Mouse (Mus musculus) midbrain, embryonic 11.5 days (tissue): Measurements from ENCODE around the gene Cfap206. TPM values are rescaled to one million over a fixed set of nuclear protein-coding genes. Genes with fewer than 3 reads are reported as not detected.

Source experiments
- ATAC-seq: fragments of 200-750 bp; cut with Nextera tagmentation; 2 replicates; pipeline ENCODE4 v1.8.0; 2017; ENCODE audit warnings: moderate TSS enrichment, moderate library complexity; ENCODE audit not compliant: low FRiP score
- DNase-seq: peaks from one replicate; pipeline ENCODE4 v3.0.0; 2015; ENCODE audit warnings: low spot score; ENCODE audit errors: missing footprints
- H3K27ac ChIP-seq: fragments of 300-500 bp; sonication (generic); 2 replicates; pipeline ENCODE4 v1.5.1; 2014; ENCODE audit warnings: low read depth, low read length
- H3K27me3 ChIP-seq: fragments of 300-500 bp; sonication (generic); 2 replicates; pipeline ENCODE4 v1.6.1; 2014; ENCODE audit warnings: mild to moderate bottlenecking, low read length, moderate library complexity, mixed read lengths; ENCODE audit not compliant: control insufficient read depth, insufficient read depth
- H3K36me3 ChIP-seq: fragments of 300-500 bp; sonication (generic); 2 replicates; pipeline ENCODE4 v1.6.1; 2014; ENCODE audit warnings: mild to moderate bottlenecking, low read length, moderate library complexity, mixed read lengths; ENCODE audit not compliant: control insufficient read depth, insufficient read depth
- H3K4me1 ChIP-seq: fragments of 300-500 bp; sonication (generic); 2 replicates; pipeline ENCODE4 v1.6.1; 2014; ENCODE audit warnings: low read length; ENCODE audit not compliant: control insufficient read depth, insufficient read depth
- H3K4me2 ChIP-seq: fragments of 300-500 bp; sonication (generic); 2 replicates; pipeline ENCODE4 v1.6.1; 2014; ENCODE audit warnings: mild to moderate bottlenecking, moderate library complexity
- H3K4me3 ChIP-seq: fragments of 300-500 bp; sonication (generic); 2 replicates; pipeline ENCODE4 v1.5.1; 2014; ENCODE audit warnings: low read depth, low read length
- H3K9ac ChIP-seq: fragments of 300-500 bp; sonication (generic); 2 replicates; pipeline ENCODE4 v1.6.1; 2014; ENCODE audit warnings: low read length
- H3K9me3 ChIP-seq: fragments of 300-500 bp; sonication (generic); 2 replicates; pipeline ENCODE4 v1.6.1; 2016; ENCODE audit warnings: low read length; ENCODE audit not compliant: control insufficient read depth
- WGBS: fragments of 180-500 bp; shearing (Covaris S2); extraction: QIAGEN DNeasy Blood & Tissue Kit; methylation state at CpG from one replicate; pipeline ENCODE4 v1.1.7; 2014; 5-methylcytosine and 5-hydroxymethylcytosine counted together
- polyA plus RNA-seq: library from polyadenylated mRNA; unstranded; fragments of >200 nt; fragmentation: Nextera tagmentation; extraction: Ambion mirVana; gene quantifications from 2 replicates; pipeline ENCODE4 v1.2.1, GENCODE M21; 2014

The Cfap206 gene
- polyA plus RNA-seq, 1 experiment from 2014 or later, result 0.48 TPM

GRCm38 (mm10) chr4:34701528-34701927 is 28.5 kb downstream of the Cfap206 start:
- H3K36me3 ChIP-seq, result no peaks in the 10 kb centered on the region
- no peak overlapping the region for H3K4me2 ChIP-seq
- H3K4me1 ChIP-seq, result no peaks in the 10 kb centered on the region
- no peaks in the 10 kb centered on the region for H3K27me3 ChIP-seq
- H3K4me3 ChIP-seq, result no peak overlapping the region
- DNase-seq (peak; percentile 93), ATAC-seq (peak; percentile 48; the same call in 1 of the 2 replicates)
- H3K9me3 ChIP-seq, result no peaks in the 10 kb centered on the region
- H3K9ac ChIP-seq, result no peak overlapping the region
- 45% methylated on average over 5 of the region's 5 CpGs for WGBS
- H3K27ac ChIP-seq, result no peak overlapping the region

GRCm38 (mm10) chr4:34688021-34688420 is 42.0 kb downstream of the Cfap206 start:
- ATAC-seq, result no peak
- Histone ChIP-seq H3K4me2 (no peak overlapping the region), H3K36me3 (no peaks in the 10 kb centered on the region), H3K4me1 (peaks cover 7% of the 10 kb centered on the region), H3K9me3 (no peaks in the 10 kb centered on the region), H3K9ac (no peak overlapping the region), H3K27me3 (no peaks in the 10 kb centered on the region), H3K4me3 (no peak overlapping the region), H3K27ac (no peak overlapping the region)
- DNase-seq, result peak; percentile 91
- WGBS, result 69% methylated on average over 3 of the region's 3 CpGs

GRCm38 (mm10) chr4:34686874-34687567 is 43.0 kb downstream of the Cfap206 start, which contains the start of gene Slc35a1:
Slc35a1 (minus strand) TSS chr4:34687438.
- Histone ChIP-seq H3K4me1 (peaks cover 7% of the 10 kb centered on the region), H3K4me2 (peak within 1 kb of the TSS; percentile 55), H3K36me3 (no peaks in the 10 kb centered on the region), H3K9me3 (no peaks in the 10 kb centered on the region), H3K27ac (peak within 1 kb of the TSS; percentile 97), H3K27me3 (no peaks in the 10 kb centered on the region), H3K9ac (peak within 1 kb of the TSS; percentile 98), H3K4me3 (peak within 1 kb of the TSS; percentile 87)
- DNase-seq (peak; percentile 99), ATAC-seq (peak; percentile 97)
- WGBS, result under 1% methylated on average over 64 of the region's 65 CpGs

- H3K4me2 ChIP-seq, result no peak overlapping the region
- H3K9me3 ChIP-seq, result no peaks in the 10 kb centered on the region
- H3K27ac ChIP-seq, result no peak overlapping the region
- H3K4me1 ChIP-seq, result no peaks in the 10 kb centered on the region
- WGBS, result 81% methylated on average over 5 of the region's 5 CpGs
- no peak for ATAC-seq
- no peaks in the 10 kb centered on the region for H3K36me3 ChIP-seq
- no peak overlapping the region for H3K4me3 ChIP-seq
- H3K27me3 ChIP-seq, result no peaks in the 10 kb centered on the region
- DNase-seq, result no peak
- H3K9ac ChIP-seq, result no peak overlapping the region
Observed at GRCm38 (mm10) chr4:34680530-34680929, 49.5 kb downstream of the Cfap206 start.

- Histone ChIP-seq H3K9ac (no peak overlapping the region), H3K27me3 (no peaks in the 10 kb centered on the region), H3K9me3 (no peaks in the 10 kb centered on the region), H3K4me2 (no peak overlapping the region), H3K4me1 (no peaks in the 10 kb centered on the region), H3K4me3 (no peak overlapping the region), H3K36me3 (peaks cover 2% of the 10 kb centered on the region; the same call in 1 of the 2 replicates), H3K27ac (no peak overlapping the region)
- ATAC-seq, result no peak
- DNase-seq, result peak; percentile 8
- WGBS, result 95% methylated on average over 5 of the region's 5 CpGs
Observed at GRCm38 (mm10) chr4:34673721-34674120, 56.3 kb downstream of the Cfap206 start.

GRCm38 (mm10) chr4:34667923-34668322 is 62.1 kb downstream of the Cfap206 start:
- Histone ChIP-seq H3K27me3 (no peaks in the 10 kb centered on the region), H3K4me2 (no peak overlapping the region), H3K9ac (no peak overlapping the region), H3K4me3 (no peak overlapping the region), H3K9me3 (no peaks in the 10 kb centered on the region), H3K36me3 (peaks cover 17% of the 10 kb centered on the region), H3K4me1 (no peaks in the 10 kb centered on the region), H3K27ac (no peak overlapping the region)
- ATAC-seq (no peak), DNase-seq (no peak)
- 92% methylated on average over 5 of the region's 5 CpGs for WGBS

GRCm38 (mm10) chr4:34661927-34662326 is 68.1 kb downstream of the Cfap206 start:
- 90% methylated on average over 6 of the region's 6 CpGs for WGBS
- no peaks in the 10 kb centered on the region for H3K27me3 ChIP-seq
- DNase-seq, result no peak
- no peaks in the 10 kb centered on the region for H3K9me3 ChIP-seq
- H3K27ac ChIP-seq, result no peak overlapping the region
- H3K4me1 ChIP-seq, result no peaks in the 10 kb centered on the region
- 0 out of 2 replicates have a peak, but pooled peaks have one; percentile 16 for ATAC-seq
- H3K4me3 ChIP-seq, result no peak overlapping the region
- no peak overlapping the region for H3K4me2 ChIP-seq
- H3K9ac ChIP-seq, result no peak overlapping the region
- H3K36me3 ChIP-seq, result peaks cover 12% of the 10 kb centered on the region

- Histone ChIP-seq H3K4me3 (no peak overlapping the region), H3K9me3 (no peaks in the 10 kb centered on the region), H3K4me1 (no peaks in the 10 kb centered on the region), H3K27ac (no peak overlapping the region), H3K36me3 (peaks cover 11% of the 10 kb centered on the region), H3K9ac (no peak overlapping the region), H3K27me3 (no peaks in the 10 kb centered on the region), H3K4me2 (no peak overlapping the region)
- DNase-seq, result no peak
- 85% methylated on average over 2 of the region's 2 CpGs for WGBS
- ATAC-seq, result no peak
Observed at GRCm38 (mm10) chr4:34661514-34661913, 68.5 kb downstream of the Cfap206 start.

- Histone ChIP-seq H3K27me3 (no peaks in the 10 kb centered on the region), H3K36me3 (peaks cover 8% of the 10 kb centered on the region; the same call in 1 of the 2 replicates), H3K4me2 (no peak overlapping the region), H3K9me3 (no peaks in the 10 kb centered on the region), H3K4me1 (no peaks in the 10 kb centered on the region), H3K9ac (no peak overlapping the region), H3K4me3 (no peak overlapping the region), H3K27ac (no peak overlapping the region)
- 95% methylated on average over 2 of the region's 2 CpGs for WGBS
- ATAC-seq (no peak), DNase-seq (no peak)
Observed at GRCm38 (mm10) chr4:34659012-34659411, 71.0 kb downstream of the Cfap206 start.
